Mouse (Mus musculus): ENCODE data around the gene Cdc26. TPM values are rescaled to one million over a fixed set of nuclear protein-coding genes. Genes with fewer than 3 reads are reported as not detected.

Cdc26 gene
- polyA plus RNA-seq, 1 experiment from 2014 or later: 93.0 TPM

- 82% methylated on average over 4 of the region's 4 CpGs for WGBS
- no peak overlapping the region for H3K27ac ChIP-seq (replicated peaks in 1 of 2; ENCODE audit: control insufficient read depth in 1 of 2, insufficient read depth in 1 of 2, low read depth in 2 of 2, low read length in 2 of 2)
- peaks cover 88% of the 10 kb centered on the region for H3K36me3 ChIP-seq (ENCODE audit: control insufficient read depth, insufficient read depth, low read length)
- no peak for ATAC-seq (ENCODE audit: insufficient number of reproducible peaks, insufficient read depth, low FRiP score, low read depth)
- no peak overlapping the region for H3K4me2 ChIP-seq (ENCODE audit: low read length)
- H3K9ac ChIP-seq (ENCODE audit: low read length): no peak overlapping the region
- H3K4me1 ChIP-seq (ENCODE audit: control insufficient read depth in 2 of 2, insufficient read depth in 2 of 2, low read length in 2 of 2): no peaks in the 10 kb centered on the region
- no peaks in the 10 kb centered on the region for H3K27me3 ChIP-seq (ENCODE audit: control insufficient read depth, insufficient read depth, low read length)
- H3K9me3 ChIP-seq (ENCODE audit: control insufficient read depth, low read length): no peaks in the 10 kb centered on the region
- H3K4me3 ChIP-seq (ENCODE audit: control insufficient read depth in 1 of 2, insufficient read depth in 1 of 2, low read depth in 1 of 2, low read length in 2 of 2): no peak overlapping the region
Measured at GRCm38 (mm10) chr4:62397616-62398365, 10.7 kb downstream of the Cdc26 start.

- 75% methylated on average over 1 of the region's 1 CpGs for WGBS
- H3K36me3 ChIP-seq (ENCODE audit: control insufficient read depth, insufficient read depth, low read length): peaks cover 85% of the 10 kb centered on the region
- H3K9me3 ChIP-seq (ENCODE audit: control insufficient read depth, low read length): no peaks in the 10 kb centered on the region
Measured at GRCm38 (mm10) chr4:62395806-62396205, 12.6 kb downstream of the Cdc26 start.

GRCm38 (mm10) chr4:62393459-62393858, 15.0 kb downstream of the Cdc26 start:
- Histone ChIP-seq H3K4me1 (ENCODE audit: control insufficient read depth in 2 of 2, insufficient read depth in 2 of 2, low read length in 2 of 2) (no peaks in the 10 kb centered on the region), H3K27ac (replicated peaks in 1 of 2; ENCODE audit: control insufficient read depth in 1 of 2, insufficient read depth in 1 of 2, low read depth in 2 of 2, low read length in 2 of 2) (no peak overlapping the region), H3K36me3 (ENCODE audit: control insufficient read depth, insufficient read depth, low read length) (peaks cover 85% of the 10 kb centered on the region), H3K4me3 (ENCODE audit: control insufficient read depth in 1 of 2, insufficient read depth in 1 of 2, low read depth in 1 of 2, low read length in 2 of 2) (no peak overlapping the region), H3K27me3 (ENCODE audit: control insufficient read depth, insufficient read depth, low read length) (no peaks in the 10 kb centered on the region), H3K4me2 (ENCODE audit: low read length) (no peak overlapping the region), H3K9ac (ENCODE audit: low read length) (no peak overlapping the region), H3K9me3 (ENCODE audit: control insufficient read depth, low read length) (no peaks in the 10 kb centered on the region)
- WGBS: 70% methylated on average over 6 of the region's 6 CpGs
- no peak for ATAC-seq (ENCODE audit: insufficient number of reproducible peaks, insufficient read depth, low FRiP score, low read depth)

More at GRCm38 (mm10) chr4:62395806-62396205, 12.6 kb downstream of the Cdc26 start:
- Histone ChIP-seq H3K9ac (ENCODE audit: low read length) (no peak overlapping the region), H3K27me3 (ENCODE audit: control insufficient read depth, insufficient read depth, low read length) (no peaks in the 10 kb centered on the region), H3K4me3 (ENCODE audit: control insufficient read depth in 1 of 2, insufficient read depth in 1 of 2, low read depth in 1 of 2, low read length in 2 of 2) (no peak overlapping the region), H3K4me1 (ENCODE audit: control insufficient read depth in 2 of 2, insufficient read depth in 2 of 2, low read length in 2 of 2) (no peaks in the 10 kb centered on the region), H3K4me2 (ENCODE audit: low read length) (no peak overlapping the region), H3K27ac (replicated peaks in 1 of 2; ENCODE audit: control insufficient read depth in 1 of 2, insufficient read depth in 1 of 2, low read depth in 2 of 2, low read length in 2 of 2) (no peak overlapping the region)
- ATAC-seq (ENCODE audit: insufficient number of reproducible peaks, insufficient read depth, low FRiP score, low read depth): no peak

DNA sequence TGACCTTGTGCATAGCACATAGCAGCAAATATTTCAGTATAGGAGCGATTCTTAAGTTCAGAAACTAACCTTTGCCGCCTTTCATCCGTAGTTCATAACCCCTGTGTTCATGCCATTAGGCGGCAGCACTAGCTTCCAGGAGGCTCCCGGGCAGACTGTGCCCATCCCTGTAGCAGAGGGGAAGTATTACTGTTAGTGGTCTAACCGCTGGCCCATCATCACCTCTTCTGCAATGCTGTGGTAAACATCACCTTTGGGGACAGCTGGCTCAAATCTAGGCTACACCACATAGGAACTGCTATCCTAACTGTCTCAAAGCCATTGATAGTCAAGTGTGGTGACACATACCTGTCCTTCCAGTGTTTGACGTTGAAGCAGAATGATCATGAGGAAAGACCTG, 16.6 kb downstream of the Cdc26 start:
- Histone ChIP-seq H3K4me3 (ENCODE audit: control insufficient read depth in 1 of 2, insufficient read depth in 1 of 2, low read depth in 1 of 2, low read length in 2 of 2) (no peak overlapping the region), H3K4me1 (ENCODE audit: control insufficient read depth in 2 of 2, insufficient read depth in 2 of 2, low read length in 2 of 2) (no peaks in the 10 kb centered on the region), H3K9ac (ENCODE audit: low read length) (no peak overlapping the region), H3K27me3 (ENCODE audit: control insufficient read depth, insufficient read depth, low read length) (no peaks in the 10 kb centered on the region), H3K4me2 (ENCODE audit: low read length) (no peak overlapping the region), H3K27ac (replicated peaks in 1 of 2; ENCODE audit: control insufficient read depth in 1 of 2, insufficient read depth in 1 of 2, low read depth in 2 of 2, low read length in 2 of 2) (no peak overlapping the region), H3K36me3 (ENCODE audit: control insufficient read depth, insufficient read depth, low read length) (peaks cover 84% of the 10 kb centered on the region), H3K9me3 (ENCODE audit: control insufficient read depth, low read length) (no peaks in the 10 kb centered on the region)
- 74% methylated on average over 7 of the region's 7 CpGs for WGBS
- no peak for ATAC-seq (ENCODE audit: insufficient number of reproducible peaks, insufficient read depth, low FRiP score, low read depth)

DNA sequence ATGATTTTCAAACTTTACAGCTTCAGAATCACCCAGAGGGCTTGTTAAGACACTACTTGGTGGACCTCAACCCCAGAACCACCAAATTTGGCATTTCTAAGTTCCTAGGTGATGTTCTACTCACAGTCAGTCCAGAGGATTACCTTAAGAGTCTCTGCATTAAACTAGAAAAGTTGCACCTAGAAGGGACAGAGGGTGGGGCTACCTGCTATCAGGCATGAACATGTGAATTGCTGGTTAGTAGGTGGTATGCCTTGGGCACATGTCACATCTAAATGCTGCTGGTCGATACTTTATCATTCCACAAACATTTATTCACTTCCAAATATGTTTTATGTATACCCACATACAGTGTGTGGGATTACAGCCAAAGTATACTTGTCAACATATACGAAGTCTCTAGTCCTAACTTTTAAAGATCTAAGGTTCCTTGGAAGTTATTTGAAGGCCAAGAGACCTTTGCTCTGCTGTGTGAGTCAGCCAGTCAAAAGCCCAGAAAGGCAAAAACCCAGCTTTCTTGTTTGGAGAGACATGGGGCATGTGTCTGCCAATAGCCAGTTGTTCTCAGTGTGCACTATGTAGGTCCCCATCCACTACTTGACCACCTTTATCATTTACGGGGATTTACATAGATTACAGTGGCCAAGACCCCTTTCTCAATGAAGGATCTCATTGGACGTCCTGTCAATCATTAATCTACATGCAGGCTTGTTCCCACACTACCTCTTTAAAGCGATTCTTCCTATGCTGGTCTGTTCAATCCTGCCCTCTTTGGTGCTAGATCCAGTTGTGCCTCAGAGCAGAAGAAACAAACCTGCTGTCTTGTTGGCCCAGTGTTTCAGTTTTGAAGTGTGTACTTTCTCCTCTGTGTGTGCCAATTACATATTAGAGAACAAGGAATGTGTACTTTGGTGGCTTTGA, 18.6 kb downstream of the Cdc26 start:
- Histone ChIP-seq H3K36me3 (ENCODE audit: control insufficient read depth, insufficient read depth, low read length) (peaks cover 75% of the 10 kb centered on the region), H3K9me3 (ENCODE audit: control insufficient read depth, low read length) (no peaks in the 10 kb centered on the region), H3K4me1 (ENCODE audit: control insufficient read depth in 2 of 2, insufficient read depth in 2 of 2, low read length in 2 of 2) (no peaks in the 10 kb centered on the region), H3K4me3 (ENCODE audit: control insufficient read depth in 1 of 2, insufficient read depth in 1 of 2, low read depth in 1 of 2, low read length in 2 of 2) (no peak overlapping the region), H3K27me3 (ENCODE audit: control insufficient read depth, insufficient read depth, low read length) (no peaks in the 10 kb centered on the region), H3K27ac (replicated peaks in 1 of 2; ENCODE audit: control insufficient read depth in 1 of 2, insufficient read depth in 1 of 2, low read depth in 2 of 2, low read length in 2 of 2) (no peak overlapping the region), H3K9ac (ENCODE audit: low read length) (no peak overlapping the region), H3K4me2 (ENCODE audit: low read length) (no peak overlapping the region)
- no peak for ATAC-seq (ENCODE audit: insufficient number of reproducible peaks, insufficient read depth, low FRiP score, low read depth)
- WGBS: 81% methylated on average over 5 of the region's 5 CpGs

DNA sequence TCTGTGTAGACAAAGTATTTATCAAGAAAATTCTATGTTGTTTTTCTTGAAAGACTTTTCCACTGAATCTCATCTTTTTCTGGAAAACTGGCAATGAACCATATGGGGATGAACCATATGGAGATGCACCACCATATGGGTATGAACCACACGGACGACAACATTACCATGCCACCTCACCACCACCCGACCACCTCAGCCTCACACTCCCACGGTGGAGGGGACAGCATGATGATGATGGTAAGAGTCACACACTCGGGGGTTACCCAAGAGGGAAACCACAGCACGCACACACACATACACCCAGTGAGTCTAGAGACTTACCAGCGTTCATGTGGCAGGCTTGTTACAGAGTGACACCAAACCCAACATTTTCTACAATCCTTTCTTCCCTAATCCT, 23.0 kb downstream of the Cdc26 start:
- Histone ChIP-seq H3K27ac (replicated peaks in 1 of 2; ENCODE audit: control insufficient read depth in 1 of 2, insufficient read depth in 1 of 2, low read depth in 2 of 2, low read length in 2 of 2) (no peak overlapping the region), H3K27me3 (ENCODE audit: control insufficient read depth, insufficient read depth, low read length) (no peaks in the 10 kb centered on the region), H3K4me3 (ENCODE audit: control insufficient read depth in 1 of 2, insufficient read depth in 1 of 2, low read depth in 1 of 2, low read length in 2 of 2) (no peak overlapping the region), H3K9ac (ENCODE audit: low read length) (no peak overlapping the region), H3K36me3 (ENCODE audit: control insufficient read depth, insufficient read depth, low read length) (peaks cover 49% of the 10 kb centered on the region), H3K4me2 (ENCODE audit: low read length) (no peak overlapping the region), H3K4me1 (ENCODE audit: control insufficient read depth in 2 of 2, insufficient read depth in 2 of 2, low read length in 2 of 2) (no peaks in the 10 kb centered on the region), H3K9me3 (ENCODE audit: control insufficient read depth, low read length) (no peaks in the 10 kb centered on the region)
- 89% methylated on average over 7 of the region's 7 CpGs for WGBS
- ATAC-seq (ENCODE audit: insufficient number of reproducible peaks, insufficient read depth, low FRiP score, low read depth): no peak

GRCm38 (mm10) chr4:62384159-62384558, 24.3 kb downstream of the Cdc26 start:
- Histone ChIP-seq H3K36me3 (ENCODE audit: control insufficient read depth, insufficient read depth, low read length) (peaks cover 36% of the 10 kb centered on the region), H3K9ac (ENCODE audit: low read length) (no peak overlapping the region), H3K9me3 (ENCODE audit: control insufficient read depth, low read length) (no peaks in the 10 kb centered on the region), H3K4me3 (ENCODE audit: control insufficient read depth in 1 of 2, insufficient read depth in 1 of 2, low read depth in 1 of 2, low read length in 2 of 2) (no peak overlapping the region), H3K27me3 (ENCODE audit: control insufficient read depth, insufficient read depth, low read length) (no peaks in the 10 kb centered on the region), H3K4me2 (ENCODE audit: low read length) (no peak overlapping the region), H3K27ac (replicated peaks in 1 of 2; ENCODE audit: control insufficient read depth in 1 of 2, insufficient read depth in 1 of 2, low read depth in 2 of 2, low read length in 2 of 2) (no peak overlapping the region), H3K4me1 (ENCODE audit: control insufficient read depth in 2 of 2, insufficient read depth in 2 of 2, low read length in 2 of 2) (no peaks in the 10 kb centered on the region)
- no peak for ATAC-seq (ENCODE audit: insufficient number of reproducible peaks, insufficient read depth, low FRiP score, low read depth)
- WGBS: 86% methylated on average over 1 of the region's 1 CpGs

Measured in heart, embryonic 14.5 days (tissue).